8 mouse cellular contexts compared by ENCODE assay signal in the genomic region with DNA sequence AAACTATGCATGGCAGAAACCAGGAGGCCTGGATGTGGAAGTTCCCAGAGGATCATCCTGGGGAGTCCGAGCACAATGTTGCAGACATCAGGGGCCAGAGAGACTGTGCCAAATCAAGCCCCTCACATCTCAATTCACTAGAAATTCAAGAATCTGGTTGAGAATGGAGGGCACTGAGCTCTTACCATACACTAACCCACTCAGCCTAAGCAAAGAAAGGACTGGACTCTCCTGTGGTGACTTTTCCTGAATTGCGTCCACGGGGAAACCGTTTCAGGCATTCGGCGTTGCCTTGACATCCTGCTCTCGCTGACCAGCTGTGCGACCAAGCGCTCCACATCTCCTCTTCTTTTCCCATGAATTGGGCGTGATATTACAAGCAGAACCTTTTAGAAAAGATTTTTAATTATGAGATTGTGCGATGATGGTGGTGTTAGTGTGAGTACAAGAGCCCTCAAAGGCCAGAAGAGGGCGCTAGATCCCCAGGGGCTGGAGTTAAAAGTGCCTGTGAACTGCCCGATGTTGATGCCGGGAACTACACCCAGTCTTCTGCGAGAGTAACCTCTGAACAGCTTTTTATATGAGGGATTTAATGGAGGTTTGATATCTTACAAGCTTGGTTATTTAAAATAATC. TPM values are rescaled to one million over a fixed set of nuclear protein-coding genes. Genes with fewer than 3 reads are reported as not detected.
A peak's percentile ranks its signal among the peaks of the same experiment; 100 is the strongest.
DNase-seq lines count a peak whose midpoint lies in the region; ATAC-seq lines count a peak whose summit lies in the region.

No protein-coding gene starts in this region.

- peak; percentile 47 for DNase-seq in adrenal gland, postnatal 10 days
- no peak for DNase-seq in adrenal gland, adult 8-10 months
- peak; percentile 80 for DNase-seq in MN1 (ENCODE audit: low spot score)
- peak; percentile 51 to 71 for DNase-seq in cerebellum, postnatal 25 days
- peak; percentile 67 for DNase-seq in large intestine, adult 2 months (ENCODE audit: low read depth, low spot score)
- DNase-seq in thymus, postnatal 25 days, result peak; percentile 30

- H3K36me3 ChIP-seq in heart, embryonic 16.5 days (ENCODE audit: control insufficient read depth, insufficient read depth), result no peaks in the 10 kb centered on the region
- H3K36me3 ChIP-seq in midbrain, embryonic 12.5 days, result no peaks in the 10 kb centered on the region

- peaks cover 2% of the 10 kb centered on the region; the same call in 1 of the 2 replicates for H3K27me3 ChIP-seq in heart, embryonic 16.5 days (ENCODE audit: control insufficient read depth, insufficient read depth, low read length)
- peaks cover 3% of the 10 kb centered on the region; the same call in 1 of the 2 replicates for H3K27me3 ChIP-seq in midbrain, embryonic 12.5 days

- peaks cover 9% of the 10 kb centered on the region for H3K4me1 ChIP-seq in heart, embryonic 16.5 days (ENCODE audit: control insufficient read depth, insufficient read depth, low read length)
- peaks cover 10% of the 10 kb centered on the region; the same call in 1 of the 2 replicates for H3K4me1 ChIP-seq in midbrain, embryonic 12.5 days

- H3K27ac ChIP-seq in heart, embryonic 16.5 days (ENCODE audit: low read length), result no peak overlapping the region
- H3K27ac ChIP-seq in midbrain, embryonic 12.5 days (replicated peaks), result no peak overlapping the region

- 38% methylated on average over 15 of the region's 15 CpGs for WGBS in heart, embryonic 16.5 days
- WGBS in large intestine, adult 2 months, result 40% methylated on average over 15 of the region's 15 CpGs
- WGBS in midbrain, embryonic 12.5 days, result 33% methylated on average over 15 of the region's 15 CpGs

- no peaks in the 10 kb centered on the region for H3K9me3 ChIP-seq in heart, embryonic 16.5 days (replicated peaks; ENCODE audit: control insufficient read depth, low read length)
- H3K9me3 ChIP-seq in midbrain, embryonic 12.5 days, result no peaks in the 10 kb centered on the region

- no peak overlapping the region for H3K9ac ChIP-seq in heart, embryonic 16.5 days (ENCODE audit: low read length)
- H3K9ac ChIP-seq in midbrain, embryonic 12.5 days (replicated peaks), result no peak overlapping the region

- peak overlapping the region; percentile 53 for H3K4me2 ChIP-seq in heart, embryonic 16.5 days (ENCODE audit: low read depth, low read length)
- H3K4me2 ChIP-seq in midbrain, embryonic 12.5 days (replicated peaks), result peak overlapping the region; percentile 46

- ATAC-seq in heart, embryonic 16.5 days (replicated peaks; ENCODE audit: extremely low read depth, insufficient read depth, low FRiP score), result no peak; the same call in 1 of the 2 replicates
- peak; percentile 59 for ATAC-seq in midbrain, embryonic 12.5 days (ENCODE audit: low FRiP score, low read depth)

- peak overlapping the region; percentile 20; the same call in 1 of the 2 replicates for H3K4me3 ChIP-seq in heart, embryonic 16.5 days (ENCODE audit: low read length)
- H3K4me3 ChIP-seq in midbrain, embryonic 12.5 days, result peak overlapping the region; percentile 24

RNA-seq across cellular contexts. Expression of gene Sypl, which starts 43.0 kb away (rescaled TPM):
- total RNA-seq in adrenal gland, postnatal 10 days (2021), result 10 to 100 TPM; 95.0 to 99.0 TPM
- 100 to 1,000 TPM; 104 to 117 (median 108) TPM for total RNA-seq in adrenal gland, adult 8-10 months (2022)
- 110 and 127 TPM in 2 replicates for polyA plus RNA-seq in heart, embryonic 16.5 days (2015; fragmentation: Nextera tagmentation; extraction: Ambion mirVana)
- polyA plus RNA-seq in large intestine, adult 2 months (2012; rRNA removed), result 131 and 141 TPM in 2 replicates
- polyA plus RNA-seq in midbrain, embryonic 12.5 days (2016; fragmentation: Nextera tagmentation; extraction: Ambion mirVana), result 39.9 and 41.0 TPM in 2 replicates
